Mouse (Mus musculus) layer of hippocampus, adult 2 months (tissue): Measurements from ENCODE around the gene Hist1h2bg. TPM values are rescaled to one million over a fixed set of nuclear protein-coding genes. Genes with fewer than 3 reads are reported as not detected.

Source experiments
- DNase-seq, 2 experiments: peaks; one replicate each; pipeline ENCODE4 v3.0.0; 2022; ENCODE audit warnings: low spot score in 2 of 2
- H3K27ac ChIP-seq: fragments of 200-600 bp; 2 replicates; pipeline ENCODE4 v1.8.1; 2022
- H3K4me3 ChIP-seq: fragments of 200-600 bp; 2 replicates; pipeline ENCODE4 v1.8.1; 2022; ENCODE audit warnings: mild to moderate bottlenecking
- CTCF ChIP-seq: fragments of 200-600 bp; conservative IDR thresholded peaks from 2 replicates; pipeline ENCODE4 v1.8.1; 2022; ENCODE audit warnings: antibody characterized with exemption, mild to moderate bottlenecking, moderate library complexity
- microRNA-seq, 2 experiments: library from miRNA; unstranded; fragments of <30 nt; microRNA quantifications; one replicate each; pipeline ENCODE4 v1.2.0; 2021
- total RNA-seq, 2 experiments: library from RNA; stranded (reverse); gene quantifications; 2 replicates each; pipeline ENCODE4 v1.2.3; 2021

The Hist1h2bg gene
- total RNA-seq, 2 experiments from 2014 or later: 74.0 to 78.9 TPM

- DNase-seq: no peak
- TF ChIP-seq CTCF: no peak
Measured at GRCm38 (mm10) chr13:23620056-23620732, 49.0 kb downstream of the Hist1h2bg start.

DNA sequence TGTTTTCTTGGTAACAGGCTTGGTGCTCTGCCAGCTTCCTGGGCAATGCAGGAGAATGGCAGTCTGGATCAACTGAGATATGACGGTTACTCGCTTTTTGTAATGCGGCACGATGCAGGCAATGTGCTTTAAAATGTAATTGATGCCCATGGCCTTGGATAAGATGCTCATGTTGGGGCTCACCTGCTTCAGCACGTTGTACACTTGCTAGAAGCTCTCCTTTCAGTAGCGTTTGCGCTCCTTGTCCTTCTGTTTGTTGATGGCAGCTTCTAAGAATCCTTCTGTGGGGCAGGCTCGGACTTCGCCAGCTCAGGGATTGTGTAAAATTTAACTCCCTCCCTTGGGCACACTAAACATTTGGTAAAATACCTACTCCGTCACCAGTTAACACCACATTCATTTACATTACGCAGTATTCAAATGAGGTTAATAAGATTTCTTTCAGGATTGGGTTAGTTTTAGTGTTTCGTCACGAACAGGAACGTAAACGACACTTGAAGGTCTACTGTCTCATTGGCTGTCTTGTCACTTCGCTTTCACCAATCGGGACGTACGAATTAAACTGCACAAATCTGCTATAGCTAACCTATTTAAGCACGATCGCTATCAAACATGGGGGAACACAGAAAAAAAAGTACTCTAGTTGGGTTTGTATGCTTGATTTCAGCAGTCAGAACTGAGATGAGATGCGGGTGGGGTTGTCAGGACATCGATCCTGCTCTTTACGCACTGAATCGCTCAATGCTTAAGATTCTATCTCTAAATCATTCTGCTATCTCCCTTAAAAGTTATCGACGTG lies 49.7 kb downstream of the Hist1h2bg start, which contains the start of gene Hist1h2be:
TSS of gene Hist1h2be (minus strand) at position 392 of the 799 bp plus-strand sequence.
- no peak for TF ChIP-seq CTCF
- peak; percentile 50 to 90 for DNase-seq
- H3K27ac ChIP-seq: peak within 1 kb of the TSS; percentile 99
- H3K4me3 ChIP-seq: peak within 1 kb of the TSS; percentile 76

More at GRCm38 (mm10) chr13:23620056-23620732, 49.0 kb downstream of the Hist1h2bg start:
- Histone ChIP-seq H3K4me3 (peak overlapping the region; percentile 76), H3K27ac (peak overlapping the region; percentile 99)

Small RNA genes within 50 kb of the gene (microRNA-seq; reads per million reads assigned to microRNA genes)
- 0 reads per million in 2 experiments for gene Gm44297
- gene Gm44359: 0 reads per million in 2 experiments
- 0 reads per million in 2 experiments for gene Gm44394

Other genes with a start within 250 kb of the Hist1h2bg start
- 10 to 100 TPM; 28.7 to 33.6 TPM for gene Zfp322a, start 202.2 kb upstream of the Hist1h2bg start, total RNA-seq
- gene Abt1, start 147.5 kb upstream of the Hist1h2bg start, total RNA-seq: 1 to 10 TPM; 7.8 to 9.7 TPM
- not detected for gene Btn1a1, start 105.5 kb upstream of the Hist1h2bg start, total RNA-seq
- under 1 TPM; 0.49 to 0.52 TPM for gene Btn2a2, start 82.5 kb upstream of the Hist1h2bg start, total RNA-seq
- 100 to 1,000 TPM; 333 to 344 TPM for gene Hist1h4h, start 40.3 kb upstream of the Hist1h2bg start, total RNA-seq
- gene Hist1h2af, start 37.5 kb upstream of the Hist1h2bg start, total RNA-seq: 10 to 100 TPM in 1 of 2 experiments, 1 to 10 TPM in 1; 6.9 to 12.2 TPM
- gene Hist1h3g, start 36.0 kb upstream of the Hist1h2bg start, total RNA-seq: 1 to 10 TPM; 3.6 to 5.5 TPM
- gene Hist1h2bh, start 28.0 kb upstream of the Hist1h2bg start, total RNA-seq: 1 to 10 TPM in 1 of 2 experiments, under 1 TPM in 1; 0.39 to 1.2 TPM
- gene Hist1h3f, start 27.3 kb upstream of the Hist1h2bg start, total RNA-seq: 10 to 100 TPM; 17.7 to 18.3 TPM
- 100 to 1,000 TPM; 150 to 167 TPM for gene Hist1h4f, start 19.7 kb upstream of the Hist1h2bg start, total RNA-seq
- 1 to 10 TPM; 4.6 to 5.5 TPM for gene Hist1h1d, start 18.1 kb upstream of the Hist1h2bg start, total RNA-seq
- gene Hist1h3e, start 9.0 kb upstream of the Hist1h2bg start, total RNA-seq: 10 to 100 TPM; 45.3 to 54.6 TPM
- 1 to 10 TPM; 6.6 to 7.7 TPM for gene Hist1h2ae, start 176 bp upstream of the Hist1h2bg start, total RNA-seq
- 10 to 100 TPM; 22.8 to 29.6 TPM for gene Hist1h2bf, start 2.8 kb downstream of the Hist1h2bg start, total RNA-seq
- 10 to 100 TPM in 1 of 2 experiments, 1 to 10 TPM in 1; 5.0 to 13.0 TPM for gene Hist1h2ad, start 3.0 kb downstream of the Hist1h2bg start, total RNA-seq
- 10 to 100 TPM; 12.1 to 13.0 TPM for gene Hist1h3d, start 4.4 kb downstream of the Hist1h2bg start, total RNA-seq
- 100 to 1,000 TPM; 140 to 146 TPM for gene Hist1h4d, start 10.2 kb downstream of the Hist1h2bg start, total RNA-seq
- 10 to 100 TPM in 1 of 2 experiments, 1 to 10 TPM in 1; 8.8 to 10.1 TPM for gene Hist1h2be, start 49.7 kb downstream of the Hist1h2bg start, total RNA-seq
- gene Hist1h1e, start 51.2 kb downstream of the Hist1h2bg start, total RNA-seq: 10 to 100 TPM; 50.6 to 58.1 TPM
- 1 to 10 TPM; 2.9 to 4.0 TPM for gene Hist1h2ac, start 112.6 kb downstream of the Hist1h2bg start, total RNA-seq
- 10 to 100 TPM; 45.1 to 50.2 TPM for gene Hist1h2bc, start 112.8 kb downstream of the Hist1h2bg start, total RNA-seq
- not detected for gene Hist1h1t, start 124.4 kb downstream of the Hist1h2bg start, total RNA-seq
- gene Hist1h4c, start 127.1 kb downstream of the Hist1h2bg start, total RNA-seq: 100 to 1,000 TPM; 108 to 115 TPM
- 1 to 10 TPM; 3.2 to 3.6 TPM for gene Hfe, start 139.5 kb downstream of the Hist1h2bg start, total RNA-seq
- 10 to 100 TPM; 59.1 to 68.1 TPM for gene Hist1h1c, start 167.4 kb downstream of the Hist1h2bg start, total RNA-seq
- gene Hist1h3c, start 174.2 kb downstream of the Hist1h2bg start, total RNA-seq: 1 to 10 TPM; 3.6 to 5.9 TPM
- gene Hist1h2bb, start 175.3 kb downstream of the Hist1h2bg start, total RNA-seq: 10 to 100 TPM; 23.0 to 24.7 TPM
- gene Hist1h2ab, start 179.7 kb downstream of the Hist1h2bg start, total RNA-seq: 10 to 100 TPM; 24.4 to 27.3 TPM
- 10 to 100 TPM; 13.6 to 15.0 TPM for gene Hist1h3b, start 180.9 kb downstream of the Hist1h2bg start, total RNA-seq
- gene Hist1h4b, start 185.6 kb downstream of the Hist1h2bg start, total RNA-seq: 10 to 100 TPM; 70.9 to 73.8 TPM
- 10 to 100 TPM; 46.0 to 55.3 TPM for gene Hist1h4a, start 189.8 kb downstream of the Hist1h2bg start, total RNA-seq
- 10 to 100 TPM; 35.0 to 41.6 TPM for gene Hist1h3a, start 191.0 kb downstream of the Hist1h2bg start, total RNA-seq
- 10 to 100 TPM; 18.5 to 18.9 TPM for gene Hist1h1a, start 192.3 kb downstream of the Hist1h2bg start, total RNA-seq
- gene Trim38, start 198.5 kb downstream of the Hist1h2bg start, total RNA-seq: not detected
- under 1 TPM in 1 of 2 experiments, not detected in 1; 0.10 TPM for gene Slc17a2, start 235.6 kb downstream of the Hist1h2bg start, total RNA-seq